Mouse (Mus musculus): ENCODE results near the gene Gm14548. TPM values are rescaled to one million over a fixed set of nuclear protein-coding genes. Genes with fewer than 3 reads are reported as not detected.
"Not testable (repeated sequence)": the region's sequence is repeated elsewhere in the genome, so short reads cannot be mapped to it uniquely, and the experiment has no call there.

Gene Gm14548
- total RNA-seq (2021), result under 1 TPM in 1 of 2 experiments, not detected in 1; 0.20 TPM
- long read RNA-seq, experiment 1, result 0 reads
- long read RNA-seq, experiment 2, result 0 reads

DNA sequence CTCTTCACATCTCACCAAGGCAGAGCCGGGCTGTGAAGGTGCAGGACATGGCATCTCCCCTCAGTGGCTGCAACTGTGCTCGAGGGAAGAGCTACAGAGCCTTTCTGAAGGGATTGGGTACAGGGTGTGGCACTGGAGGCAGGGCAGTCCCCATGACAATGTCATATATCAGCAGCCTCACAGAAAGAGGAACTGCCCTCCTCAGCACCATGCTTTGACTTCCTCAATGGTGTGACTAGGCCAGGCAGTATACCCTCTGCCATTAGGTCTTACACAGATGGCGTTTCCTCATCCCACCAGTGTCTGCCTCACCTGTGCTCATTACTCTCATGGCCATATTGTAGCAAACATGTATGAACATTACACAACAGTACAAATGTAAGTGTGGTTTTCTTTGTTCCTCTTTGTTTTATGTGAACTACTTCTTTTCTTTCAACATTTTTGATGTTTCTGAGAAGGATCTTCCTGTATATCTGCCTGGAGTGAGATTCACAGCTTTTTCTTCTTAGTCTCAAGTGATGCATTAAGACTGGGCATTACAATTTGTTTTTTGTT is at the start of gene Gm14548:
Gm14548 (minus strand) TSS at position 85 of the 555 bp plus-strand sequence.
- not testable (repeated sequence) for DNase-seq

DNA sequence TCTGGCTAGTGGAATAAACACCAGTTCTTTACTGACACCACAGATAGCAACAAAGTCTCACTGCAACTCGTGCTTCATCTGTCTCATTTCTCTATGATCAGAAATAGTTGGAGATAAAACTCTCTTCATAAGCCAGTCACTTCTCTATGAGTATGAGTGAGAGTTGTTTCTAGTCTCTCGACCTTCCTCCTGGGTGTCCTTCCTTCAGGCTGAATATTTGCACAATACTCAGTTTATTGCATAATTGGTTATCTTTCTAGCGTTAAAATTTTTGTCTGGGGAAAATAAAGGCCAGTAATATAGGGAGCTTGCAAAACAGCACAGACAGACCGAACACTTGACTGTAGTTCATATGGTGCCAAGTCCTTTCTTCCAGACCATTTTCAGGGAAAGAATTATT is 48.2 kb upstream of the Gm14548 start:
- DNase-seq, result no peak

DNA sequence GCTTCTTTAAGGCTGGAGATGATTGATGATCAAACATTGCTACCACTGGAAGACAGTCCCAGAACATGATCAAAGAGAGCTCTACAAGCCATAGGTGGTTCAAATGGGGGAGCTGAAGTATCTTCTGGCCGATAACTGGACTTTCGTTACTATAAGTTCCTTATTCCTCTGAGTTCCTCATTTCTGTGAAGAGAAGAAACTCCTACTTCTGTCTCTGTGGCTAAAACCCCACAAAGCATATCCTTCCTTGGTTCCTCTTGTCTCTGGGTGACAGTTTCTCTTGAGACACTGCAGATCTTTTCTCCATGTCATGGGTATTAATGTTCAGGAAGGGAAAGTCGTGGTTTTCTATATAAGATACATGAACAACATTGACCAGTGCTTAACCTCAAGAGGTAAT is 43.0 kb upstream of the Gm14548 start:
- DNase-seq, result no peak

DNA sequence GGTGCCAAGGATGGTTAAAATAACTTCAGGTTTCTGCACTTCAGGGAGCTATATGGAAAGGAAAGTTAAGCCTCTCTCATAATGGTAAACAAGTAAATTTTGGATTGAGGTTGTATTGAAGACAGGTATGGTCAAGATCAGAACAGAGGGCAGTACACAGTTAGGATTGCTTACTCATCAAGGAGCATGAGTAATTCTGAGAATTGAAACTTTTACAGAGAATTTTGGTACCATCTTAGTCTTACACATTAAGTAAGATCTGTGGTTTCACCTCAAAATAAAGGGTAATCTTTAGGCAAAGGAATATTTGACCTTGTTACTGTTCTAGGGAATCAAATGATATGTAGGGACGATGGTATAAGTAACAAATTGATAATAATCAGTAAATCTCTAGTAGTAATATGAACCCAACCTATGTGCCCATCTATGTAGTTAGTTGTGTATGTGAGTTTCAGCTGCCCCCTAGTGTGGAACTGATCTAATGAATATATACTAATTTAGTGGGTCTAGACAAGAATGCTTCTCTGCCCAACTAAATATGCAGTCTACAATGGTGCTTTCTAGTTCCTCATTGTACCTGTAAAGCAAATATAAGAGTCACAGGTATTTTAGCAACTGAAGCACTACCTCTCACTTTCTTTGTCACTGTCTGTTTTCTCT is 42.1 kb upstream of the Gm14548 start:
- DNase-seq, result no peak

DNA sequence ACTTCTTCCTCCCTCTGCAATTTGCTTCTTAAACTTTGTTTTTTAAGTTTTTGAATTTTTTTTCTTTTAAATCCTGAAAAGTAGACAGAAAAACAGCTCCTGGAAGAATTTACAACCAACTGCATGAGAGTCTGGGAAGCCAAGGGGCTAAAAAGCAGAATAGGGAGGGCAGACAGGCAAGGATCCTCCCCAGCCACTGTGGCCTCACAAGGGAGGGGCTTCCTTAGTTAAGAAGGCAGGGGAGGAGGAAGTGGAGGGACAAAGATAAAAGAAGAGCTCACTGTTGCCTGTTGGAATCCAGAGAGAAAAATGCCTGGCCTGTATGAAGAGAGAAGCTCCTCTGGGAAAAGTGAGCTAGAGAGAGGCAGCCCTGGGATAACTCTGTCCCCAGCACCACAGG is 37.6 kb upstream of the Gm14548 start:
- not testable (repeated sequence) for DNase-seq

DNA sequence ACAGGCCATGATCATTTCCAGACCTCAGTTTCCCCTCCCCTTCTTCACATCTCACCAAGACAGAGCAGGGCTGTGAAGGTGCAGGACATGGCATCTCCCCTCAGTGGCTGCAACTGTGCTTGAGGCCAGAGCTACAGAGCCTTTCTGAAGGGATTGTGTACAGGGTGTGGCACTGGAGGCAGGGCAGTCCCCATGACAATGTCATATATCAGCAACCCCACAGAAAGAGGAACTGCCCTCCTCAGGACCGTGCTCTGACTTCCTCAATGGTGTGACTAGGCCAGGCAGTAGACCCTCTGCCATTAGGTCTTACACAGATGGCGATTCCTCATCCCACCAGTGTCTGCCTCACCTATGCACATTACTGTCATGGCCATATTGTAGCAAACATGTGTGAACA is 17.5 kb upstream of the Gm14548 start, which contains the start of gene Lilra6:
Lilra6 (minus strand) TSS at position 117 of the 400 bp plus-strand sequence.
- not testable (repeated sequence) for DNase-seq

DNA sequence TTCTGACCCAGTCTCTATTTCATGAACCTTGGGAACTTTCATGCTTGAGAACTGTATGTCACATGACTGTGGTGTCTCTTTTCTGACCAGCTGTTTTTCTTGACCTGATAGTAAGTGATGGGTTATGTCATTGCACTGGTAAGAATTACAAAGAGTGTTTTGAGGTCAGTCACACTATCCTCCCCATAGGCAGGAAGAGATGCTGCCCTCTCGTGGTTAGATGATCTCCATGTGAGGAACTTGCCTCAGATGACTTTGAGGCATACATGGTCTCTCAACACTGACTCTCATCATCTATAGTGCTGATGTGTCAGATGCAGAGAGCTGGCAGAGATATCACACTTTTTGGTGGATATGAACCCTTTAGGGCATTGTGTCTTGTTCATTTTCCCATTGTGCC is 5.8 kb upstream of the Gm14548 start:
- DNase-seq, result peak in 1 of 2 experiments; percentile 3

DNA sequence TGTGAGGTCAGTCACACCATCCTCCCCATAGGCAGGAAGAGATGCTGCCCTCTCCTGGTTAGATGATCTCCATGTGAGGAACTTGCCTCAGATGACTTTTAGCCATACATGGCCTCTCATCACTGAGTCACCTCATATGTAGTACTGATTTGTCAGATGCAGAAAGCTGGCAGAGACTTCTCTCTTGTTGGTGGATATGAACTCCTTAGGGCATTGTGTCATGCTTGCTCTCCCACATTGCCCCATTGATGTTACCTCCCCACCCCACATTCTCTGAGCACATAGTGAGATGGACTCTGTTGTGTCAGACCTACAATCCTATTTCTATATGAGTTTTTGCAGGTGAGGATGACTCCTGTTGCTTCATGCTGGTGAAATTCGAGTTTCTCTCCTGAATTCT is 22.9 kb downstream of the Gm14548 start:
- not testable (repeated sequence) for DNase-seq

DNA sequence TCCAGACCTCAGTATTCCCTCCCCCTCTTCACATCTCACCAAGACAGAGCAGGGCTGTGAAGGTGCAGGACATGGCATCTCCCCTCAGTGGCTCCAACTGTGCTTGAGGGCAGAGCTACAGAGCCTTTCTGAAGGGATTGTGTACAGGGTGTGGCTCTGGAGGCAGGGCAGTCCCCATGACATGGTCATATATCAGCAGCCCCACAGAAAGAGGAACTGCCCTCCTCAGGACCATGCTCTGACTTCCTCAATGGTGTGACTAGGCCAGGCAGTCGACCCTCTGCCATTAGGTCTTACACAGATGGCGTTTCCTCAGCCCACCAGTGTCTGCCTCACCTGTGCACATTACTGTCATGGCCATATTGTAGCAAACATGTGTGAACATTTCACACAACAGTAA is 53.0 kb downstream of the Gm14548 start, which contains the start of gene Pira2:
Pira2 (minus strand) TSS at position 101 of the 400 bp plus-strand sequence.
- DNase-seq, result not testable (repeated sequence)

DNA sequence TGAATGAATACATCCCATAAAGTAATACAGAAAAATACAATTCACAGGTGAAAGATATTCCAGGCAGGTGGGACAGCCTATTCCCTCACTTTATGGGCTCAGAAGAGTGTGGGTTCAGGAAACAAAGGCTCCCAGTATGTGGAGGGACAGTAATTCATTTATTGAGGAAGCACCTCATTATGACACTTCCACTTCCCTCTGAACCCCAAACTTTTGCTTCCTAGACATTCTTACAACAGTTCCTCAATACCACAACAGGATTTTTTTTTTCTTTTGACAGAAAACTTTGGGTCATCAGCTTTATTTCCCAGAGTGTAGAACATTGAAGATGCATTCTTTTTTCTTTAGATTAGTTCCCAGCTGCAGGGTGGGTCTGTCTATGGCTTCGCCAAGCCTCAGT is 60.1 kb downstream of the Gm14548 start:
- not testable (repeated sequence) for DNase-seq

Other genes starting within 250 kb of the Gm14548 start
- gene Leng1, start 232.3 kb downstream of the Gm14548 start, total RNA-seq (2021), result 10 to 100 TPM; 14.0 to 15.0 TPM
- gene Tmc4, start 220.6 kb downstream of the Gm14548 start, total RNA-seq (2021), result 10 to 100 TPM in 1 of 2 experiments, 1 to 10 TPM in 1; 8.7 to 11.6 TPM
- gene Tsen34, start 205.3 kb downstream of the Gm14548 start, total RNA-seq (2021), result 100 to 1,000 TPM in 1 of 2 experiments, 10 to 100 TPM in 1; 99.5 to 113 TPM
- gene Mboat7, start 204.6 kb downstream of the Gm14548 start, total RNA-seq (2021), result 10 to 100 TPM; 62.4 to 66.6 TPM
- gene Rps9, start 194.1 kb downstream of the Gm14548 start, total RNA-seq (2021), result 1,000 to 10,000 TPM; 1,002 to 1,021 TPM
- 1 to 10 TPM; 1.8 to 2.6 TPM for gene Pirb, start 177.7 kb downstream of the Gm14548 start, total RNA-seq (2021)
- gene Gm15448, start 72.4 kb downstream of the Gm14548 start, total RNA-seq (2021), result under 1 TPM in 1 of 2 experiments, not detected in 1; 0.26 TPM
- gene Pira2, start 53.1 kb downstream of the Gm14548 start, total RNA-seq (2021), result under 1 TPM; 0.10 to 0.26 TPM
- gene Lilra6, start 17.4 kb upstream of the Gm14548 start, total RNA-seq (2021), result under 1 TPM; 0.56 to 0.70 TPM
- 1 to 10 TPM; 2.2 to 2.4 TPM for gene Lair1, start 165.1 kb upstream of the Gm14548 start, total RNA-seq (2021)
- gene Ttyh1, start 221.3 kb upstream of the Gm14548 start, total RNA-seq (2021), result 1 to 10 TPM; 1.9 to 3.5 TPM
- 10 to 100 TPM; 70.0 to 88.7 TPM for gene Leng8, start 238.9 kb upstream of the Gm14548 start, total RNA-seq (2021)